Mouse (Mus musculus) thymus, adult 2 months (tissue): ENCODE measurements around the gene Ube2m. TPM values are rescaled to one million over a fixed set of nuclear protein-coding genes. Genes with fewer than 3 reads are reported as not detected.
"Not testable (repeated sequence)": the region's sequence is repeated elsewhere in the genome, so short reads cannot be mapped to it uniquely, and the experiment has no call there.

Experiments used
- DNase-seq: peaks from one replicate; pipeline ENCODE4 v3.0.0; 2021
- H3K27ac ChIP-seq: fragments of 200-500 bp; 2 replicates; pipeline ENCODE4 v1.5.1; 2012; ENCODE audit warnings: low read length, control low read depth; ENCODE audit not compliant: control insufficient read depth, insufficient read depth
- H3K27me3 ChIP-seq: fragments of 200-500 bp; 2 replicates; pipeline ENCODE4 v1.6.1; 2012; ENCODE audit warnings: mild to moderate bottlenecking, low read length, moderate library complexity, mixed read lengths; ENCODE audit not compliant: control insufficient read depth, insufficient read depth
- H3K36me3 ChIP-seq: fragments of 200-500 bp; 2 replicates; pipeline ENCODE4 v1.6.1; 2012; ENCODE audit warnings: mild to moderate bottlenecking, low read length, moderate library complexity; ENCODE audit not compliant: control insufficient read depth, insufficient read depth
- H3K4me1 ChIP-seq: fragments of 200-500 bp; replicated peaks from 2 replicates; pipeline ENCODE4 v1.6.1; 2012; ENCODE audit warnings: low read length; ENCODE audit not compliant: control insufficient read depth, insufficient read depth
- H3K4me3 ChIP-seq: fragments of 200-500 bp; 2 replicates; pipeline ENCODE4 v1.5.1; 2012; ENCODE audit warnings: mild to moderate bottlenecking, low read length, control low read depth, moderate library complexity; ENCODE audit not compliant: control insufficient read depth, insufficient read depth
- CTCF ChIP-seq: fragments of 200-500 bp; IDR thresholded peaks from 2 replicates; pipeline ENCODE4 v1.5.1; 2012; ENCODE audit warnings: mild to moderate bottlenecking, control low read depth, low read length, moderate library complexity, borderline replicate concordance; ENCODE audit not compliant: control insufficient read depth, poor library complexity, insufficient read depth; ENCODE audit errors: extremely low read depth
- POLR2A ChIP-seq: fragments of 200-500 bp; IDR thresholded peaks from 2 replicates; pipeline ENCODE4 v1.6.1; 2012; ENCODE audit warnings: mild to moderate bottlenecking, low read length, control low read depth, moderate library complexity; ENCODE audit not compliant: control insufficient read depth, poor library complexity, insufficient read depth; ENCODE audit errors: extremely low read depth
- WGBS: fragments of 180-500 bp; shearing (Covaris S2); methylation state at CpG from one replicate; pipeline ENCODE4 v1.1.7; 2018; 5-methylcytosine and 5-hydroxymethylcytosine counted together
- polyA plus RNA-seq: library from polyadenylated mRNA; depleted of rRNA; stranded (reverse); fragments of >200 nt; gene quantifications from 2 replicates; pipeline ENCODE4 v1.2.3, GENCODE M21; 2012; rRNA removed

The Ube2m gene
- polyA plus RNA-seq: 236 and 244 TPM in 2 replicates

DNA sequence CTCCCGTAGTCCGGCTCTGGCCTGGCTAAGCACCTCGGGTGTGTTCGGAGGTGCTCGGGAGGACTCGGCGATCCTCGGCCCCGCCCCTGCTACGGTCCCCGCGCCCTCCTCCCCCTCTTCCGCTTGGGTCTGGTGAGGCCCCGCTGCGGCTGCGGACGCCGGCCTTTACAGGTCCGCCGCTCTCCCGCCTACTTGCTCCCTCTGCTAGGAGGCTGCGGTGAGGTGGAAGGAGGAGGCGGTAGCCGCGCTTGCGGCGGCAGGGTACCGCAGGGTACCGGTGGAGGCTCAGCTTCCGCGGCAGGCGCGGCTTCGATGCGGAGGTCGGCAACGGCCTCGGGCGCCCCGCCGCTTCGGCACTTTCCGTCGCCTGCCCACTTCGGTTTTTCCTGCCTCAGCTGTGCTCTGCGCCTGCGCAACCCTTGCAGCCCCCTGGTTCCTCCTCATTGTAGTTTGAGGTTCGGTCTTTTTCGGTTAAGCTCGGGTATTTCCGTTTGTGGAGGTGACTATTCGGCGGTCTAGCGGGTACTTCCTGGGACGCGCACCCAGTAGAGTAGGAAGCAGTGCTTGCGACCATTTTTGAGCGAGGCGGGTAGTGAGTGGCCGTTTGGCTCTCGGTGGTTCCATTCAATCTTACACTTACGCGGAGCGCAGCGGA is at the start of gene Ube2m:
Gene Ube2m, minus strand, starts transcription at position 375 of the 655 bp plus-strand sequence.
- no peak for TF ChIP-seq CTCF
- peak; percentile 92 for TF ChIP-seq POLR2A
- Histone ChIP-seq H3K27ac (peak within 1 kb of the TSS; percentile 87), H3K4me1 (peaks cover 25% of the 10 kb centered on the region), H3K27me3 (peaks cover under 1% of the 10 kb centered on the region; the same call in 1 of the 2 replicates), H3K4me3 (peak within 1 kb of the TSS; percentile 84), H3K36me3 (peaks cover 6% of the 10 kb centered on the region; the same call in 1 of the 2 replicates)
- WGBS: under 1% methylated on average over 63 of the region's 65 CpGs
- peak; percentile 100 for DNase-seq

DNA sequence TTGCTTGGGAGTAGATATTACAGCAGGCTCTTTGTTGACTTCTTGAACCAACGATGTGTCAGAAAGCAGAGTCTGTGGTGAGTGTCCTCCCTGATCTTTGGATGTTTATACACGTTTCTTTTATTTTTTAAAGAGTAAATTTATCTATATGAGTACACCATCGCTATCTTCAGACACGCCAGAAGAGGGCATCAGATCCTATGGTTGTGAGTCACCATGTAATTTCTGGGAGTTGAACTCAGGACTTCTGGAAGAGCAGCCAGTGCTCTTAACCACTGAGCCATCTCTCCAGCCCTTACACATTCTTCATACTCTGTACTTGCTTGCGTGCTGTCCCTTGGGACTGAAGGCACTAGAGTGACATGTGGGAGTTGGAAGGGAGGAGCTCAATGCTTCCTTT is 34.2 kb upstream of the Ube2m start:
- 75% methylated on average over 5 of the region's 5 CpGs for WGBS
- Histone ChIP-seq H3K27ac (no peak overlapping the region), H3K36me3 (no peaks in the 10 kb centered on the region), H3K4me1 (no peaks in the 10 kb centered on the region), H3K27me3 (no peaks in the 10 kb centered on the region), H3K4me3 (no peak overlapping the region)
- TF ChIP-seq POLR2A (no peak), CTCF (no peak)
- DNase-seq: no peak

DNA sequence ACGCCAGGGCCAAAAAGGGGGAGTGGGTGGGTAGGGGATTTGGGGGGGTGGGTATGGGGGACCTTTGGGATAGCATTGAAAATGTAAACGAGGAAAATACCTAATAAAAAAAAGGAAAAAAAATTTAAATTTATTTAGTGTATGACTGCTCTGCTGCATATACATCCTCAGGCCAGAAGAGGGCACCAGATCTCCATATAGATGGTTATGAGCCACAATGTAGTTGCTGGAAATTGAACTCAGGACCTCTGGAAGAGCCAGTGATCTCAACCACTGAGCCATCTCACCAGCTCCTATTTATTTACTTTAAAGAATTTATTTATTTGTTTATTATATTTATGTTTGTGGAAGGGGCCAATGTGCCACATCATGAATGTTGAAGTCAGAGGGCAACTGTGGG is 25.3 kb upstream of the Ube2m start:
- WGBS: 48% methylated on average over 2 of the region's 2 CpGs
- not testable (repeated sequence) for DNase-seq, H3K4me1 ChIP-seq, H3K4me3 ChIP-seq, H3K36me3 ChIP-seq, H3K27ac ChIP-seq, H3K27me3 ChIP-seq

DNA sequence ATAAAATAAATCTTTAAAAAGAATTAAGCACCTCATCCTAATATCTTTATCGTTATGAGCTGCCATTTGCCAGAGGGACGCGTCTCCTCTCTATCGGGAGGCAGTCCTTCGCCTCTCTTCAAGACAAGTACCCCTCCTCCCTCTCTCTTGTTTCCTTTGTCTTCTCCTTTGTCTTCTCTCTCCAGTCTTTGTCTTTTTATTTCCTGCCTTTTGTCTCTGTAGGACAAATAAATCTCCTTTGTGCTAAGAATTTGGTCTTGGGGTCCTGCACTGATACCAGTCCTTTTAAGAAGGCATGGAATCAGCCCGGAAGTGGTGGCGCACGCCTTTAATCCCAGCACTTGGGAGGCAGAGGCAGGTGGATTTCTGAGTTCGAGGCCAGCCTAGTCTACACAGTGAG is 21.5 kb upstream of the Ube2m start:
- TF ChIP-seq CTCF (no peak), POLR2A (no peak)

DNA sequence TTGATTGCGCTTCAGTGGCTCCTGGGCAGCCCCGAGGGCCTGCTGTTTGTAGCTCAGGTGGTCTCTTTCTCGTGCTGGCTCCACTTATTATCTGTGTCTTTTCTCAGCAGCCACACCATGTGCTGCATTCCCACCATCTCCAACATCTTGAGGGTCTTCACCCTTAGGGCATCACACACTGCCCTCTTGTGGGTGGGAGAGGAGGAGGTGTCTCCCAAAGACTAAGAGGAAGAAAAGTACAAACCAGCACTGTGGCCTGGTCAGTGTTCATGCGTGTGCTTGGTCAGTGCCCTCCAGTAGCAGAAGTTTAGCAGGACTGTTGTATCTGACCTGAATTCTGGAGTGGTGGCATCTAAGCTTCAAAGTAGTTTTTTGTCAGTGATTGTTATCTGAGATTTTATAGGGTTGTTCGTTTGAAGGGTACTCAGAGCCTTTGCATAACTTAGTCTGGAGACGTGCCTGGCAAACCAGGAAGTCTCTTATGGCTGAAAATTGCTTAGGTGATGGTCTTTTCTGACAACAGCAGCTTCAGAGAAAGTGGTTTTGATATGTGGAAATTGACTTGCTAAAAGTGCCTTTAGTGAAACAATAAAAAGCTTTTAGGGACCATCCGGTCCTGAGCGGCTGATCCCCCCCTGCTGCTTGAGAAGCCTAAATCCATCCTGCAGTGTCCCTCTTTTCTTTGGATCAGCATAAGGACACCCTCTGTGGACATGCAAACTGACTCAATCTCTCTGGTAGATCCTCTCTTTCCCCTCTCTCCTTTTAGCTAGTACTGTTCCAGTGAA is 19.0 kb upstream of the Ube2m start:
- Histone ChIP-seq H3K27me3 (no peaks in the 10 kb centered on the region), H3K36me3 (no peaks in the 10 kb centered on the region), H3K4me1 (0 out of 2 replicates have a peak, but pooled peaks cover 2% of the 10 kb centered on the region), H3K27ac (no peak overlapping the region), H3K4me3 (no peak overlapping the region)
- no peak for TF ChIP-seq CTCF
- TF ChIP-seq POLR2A: no peak
- WGBS: 79% methylated on average over 8 of the region's 8 CpGs
- DNase-seq: no peak

More for the DNA sequence above, 21.5 kb upstream of the Ube2m start:
- no peak for DNase-seq
- Histone ChIP-seq H3K27me3 (no peaks in the 10 kb centered on the region), H3K4me1 (no peaks in the 10 kb centered on the region), H3K4me3 (no peak overlapping the region), H3K27ac (no peak overlapping the region), H3K36me3 (no peaks in the 10 kb centered on the region)
- WGBS: 91% methylated on average over 9 of the region's 9 CpGs

DNA sequence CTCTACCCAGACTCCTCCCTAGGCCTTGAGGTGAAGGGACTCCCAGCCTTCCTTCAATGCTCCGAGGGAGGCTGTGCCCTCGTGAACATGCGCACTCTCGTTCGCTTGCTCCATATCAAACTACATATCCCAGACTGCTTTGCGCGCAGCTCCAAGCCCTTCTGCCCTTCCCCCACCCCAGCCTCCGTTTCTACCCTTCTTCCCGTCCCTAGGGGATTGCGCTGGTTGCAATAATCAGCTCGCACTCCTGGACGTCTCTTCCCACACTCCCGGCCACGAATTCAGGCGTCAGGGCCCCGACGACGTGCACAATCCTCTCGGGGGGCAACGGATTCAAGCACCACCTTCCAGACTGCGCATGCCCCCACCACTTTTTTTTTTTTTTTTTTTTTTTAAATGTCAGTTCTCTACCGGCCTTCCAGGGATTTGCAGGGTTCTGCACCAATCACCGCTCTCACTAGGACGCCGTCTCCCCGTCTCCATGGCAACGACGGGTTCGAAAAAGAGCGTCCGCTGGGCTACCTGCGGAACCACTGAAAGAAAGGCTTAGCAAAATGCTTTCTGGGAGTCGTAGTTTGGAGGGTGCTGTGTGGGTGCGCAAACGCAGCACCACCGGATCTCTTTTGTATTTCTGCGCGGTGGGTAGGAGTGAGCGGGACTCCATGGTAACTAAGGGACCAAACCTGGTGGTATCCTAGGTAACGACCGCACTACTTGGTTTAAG is 16.4 kb upstream of the Ube2m start, which contains the start of gene Mzf1:
Gene Mzf1, minus strand, starts transcription at position 478 of the 724 bp plus-strand sequence.
- peak; percentile 60; the same call in 1 of the 2 replicates for TF ChIP-seq CTCF
- peak; percentile 41; the same call in 1 of the 2 replicates for TF ChIP-seq POLR2A
- H3K4me3 ChIP-seq: peak within 1 kb of the TSS; percentile 78
- no peaks in the 10 kb centered on the region for H3K27me3 ChIP-seq
- DNase-seq: peak; percentile 92
- WGBS: under 1% methylated on average over 41 of the region's 41 CpGs
- H3K27ac ChIP-seq: peak within 1 kb of the TSS; percentile 75
- H3K4me1 ChIP-seq: 0 out of 2 replicates have a peak, but pooled peaks cover 2% of the 10 kb centered on the region
- H3K36me3 ChIP-seq: no peaks in the 10 kb centered on the region
